Mouse (Mus musculus) lung, embryonic 14.5 days (tissue): Measurements from ENCODE around the gene Nhsl2. TPM values are rescaled to one million over a fixed set of nuclear protein-coding genes. Genes with fewer than 3 reads are reported as not detected.
"Not testable (repeated sequence)": the region's sequence is repeated elsewhere in the genome, so short reads cannot be mapped to it uniquely, and the experiment has no call there.

Experiments used
- ATAC-seq: fragments of 200-750 bp; cut with Nextera tagmentation; 2 replicates; pipeline ENCODE4 v1.8.0; 2017; ENCODE audit warnings: mild to moderate bottlenecking, moderate TSS enrichment, moderate library complexity; ENCODE audit not compliant: insufficient read depth
- DNase-seq: peaks from one replicate; pipeline ENCODE4 v3.0.0-alpha.2; 2015
- H3K27ac ChIP-seq: fragments of 300-500 bp; sonication (generic); 2 replicates; pipeline ENCODE4 v1.5.1; 2014; ENCODE audit warnings: low read depth, mild to moderate bottlenecking, moderate library complexity
- H3K27me3 ChIP-seq: fragments of 300-500 bp; sonication (generic); 2 replicates; pipeline ENCODE4 v1.6.1; 2014; ENCODE audit warnings: low read length, control low read depth; ENCODE audit not compliant: insufficient read depth
- H3K36me3 ChIP-seq: fragments of 300-500 bp; sonication (generic); 2 replicates; pipeline ENCODE4 v1.6.1; 2014; ENCODE audit warnings: control low read depth; ENCODE audit not compliant: insufficient read depth
- H3K4me1 ChIP-seq: fragments of 300-500 bp; sonication (generic); 2 replicates; pipeline ENCODE4 v1.6.1; 2014; ENCODE audit warnings: antibody characterized with exemption, control low read depth; ENCODE audit not compliant: insufficient read depth
- H3K4me2 ChIP-seq: fragments of 300-500 bp; sonication (generic); 2 replicates; pipeline ENCODE4 v1.6.1; 2014; ENCODE audit warnings: mild to moderate bottlenecking
- H3K4me3 ChIP-seq: fragments of 300-500 bp; sonication (generic); 2 replicates; pipeline ENCODE4 v1.5.1; 2014; ENCODE audit warnings: low read depth, low read length
- H3K9ac ChIP-seq: fragments of 300-500 bp; sonication (generic); 2 replicates; pipeline ENCODE4 v1.6.1; 2014
- H3K9me3 ChIP-seq: fragments of 300-500 bp; sonication (generic); 2 replicates; pipeline ENCODE4 v1.6.1; 2016; ENCODE audit warnings: low read depth, low read length, control low read depth
- CTCF ChIP-seq: IDR thresholded peaks from 2 replicates; pipeline ENCODE4 v1.5.1; 2016; ENCODE audit warnings: antibody characterized with exemption, low read depth
- WGBS: fragments of 180-500 bp; shearing (Covaris S2); extraction: QIAGEN DNeasy Blood & Tissue Kit; methylation state at CpG from one replicate; pipeline ENCODE4 v1.1.7; 2014; 5-methylcytosine and 5-hydroxymethylcytosine counted together
- polyA plus RNA-seq: library from polyadenylated mRNA; unstranded; fragments of >200 nt; fragmentation: Nextera tagmentation; extraction: Ambion mirVana; gene quantifications from 2 replicates; pipeline ENCODE4 v1.2.1, GENCODE M21; 2014

The Nhsl2 gene
- polyA plus RNA-seq, 1 experiment from 2014 or later: 8.4 TPM

DNA sequence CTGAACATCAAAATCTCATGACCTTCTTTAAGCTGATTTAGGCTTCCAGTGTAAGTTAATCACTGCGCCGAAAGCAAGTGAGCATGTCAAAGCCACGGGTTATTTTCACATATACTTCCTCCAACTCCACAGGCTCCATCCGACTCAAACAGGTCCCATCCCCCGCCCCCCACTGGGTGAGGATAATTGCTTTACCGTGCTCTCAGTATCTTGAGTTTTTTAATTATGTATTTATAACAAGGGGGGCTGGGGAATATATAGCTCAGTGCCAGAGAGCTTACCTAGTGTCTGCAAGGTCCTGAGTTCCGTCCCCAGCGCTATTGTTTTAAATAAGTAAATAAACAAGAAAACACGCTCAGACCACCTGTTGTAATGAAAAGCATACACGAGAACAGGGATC lies 231.9 kb downstream of the Nhsl2 start:
- no peaks in the 10 kb centered on the region for H3K36me3 ChIP-seq
- ATAC-seq (no peak), DNase-seq (no peak)
- WGBS: 62% methylated on average over 10 of the region's 10 CpGs
- H3K4me1 ChIP-seq: no peaks in the 10 kb centered on the region
- H3K27me3 ChIP-seq: no peaks in the 10 kb centered on the region
- no peak overlapping the region for H3K9ac ChIP-seq
- no peak overlapping the region for H3K4me2 ChIP-seq
- no peak overlapping the region for H3K4me3 ChIP-seq
- no peak overlapping the region for H3K27ac ChIP-seq
- TF ChIP-seq CTCF: no peak
- no peaks in the 10 kb centered on the region for H3K9me3 ChIP-seq

DNA sequence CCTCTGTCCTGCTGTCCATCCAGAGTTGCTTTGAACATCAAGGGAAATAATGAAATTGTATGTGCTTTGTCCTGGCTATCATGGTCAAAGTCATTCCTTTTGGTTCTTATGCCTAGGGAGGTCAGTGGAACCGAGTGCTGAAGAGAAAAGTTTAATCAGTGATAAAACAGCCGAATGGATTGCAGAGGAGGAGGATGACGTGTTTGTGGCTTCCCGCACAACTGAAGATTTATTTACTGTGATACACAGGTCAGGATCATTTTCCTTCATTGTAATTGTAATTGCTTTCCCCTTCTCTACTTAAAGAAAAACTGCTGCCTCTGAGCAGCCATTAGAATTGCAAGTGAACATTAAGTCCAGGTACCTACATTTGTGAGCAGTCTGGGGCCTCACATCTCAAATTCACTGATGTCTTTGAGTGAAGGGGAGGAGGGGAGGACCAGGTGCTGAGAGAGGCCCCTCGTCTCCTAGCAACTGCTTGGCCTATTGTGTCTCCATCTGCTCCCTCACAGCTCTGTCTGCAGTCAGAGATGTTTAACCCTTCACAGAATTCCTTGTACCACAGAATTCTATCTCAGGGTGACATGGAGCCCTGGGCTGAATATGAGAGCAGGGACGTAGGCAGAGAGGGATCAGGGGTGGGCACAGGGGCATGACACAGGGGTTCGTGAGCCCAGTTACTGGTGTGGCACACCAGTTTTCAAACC lies 232.5 kb downstream of the Nhsl2 start:
- Histone ChIP-seq H3K27ac (no peak overlapping the region), H3K27me3 (no peaks in the 10 kb centered on the region)
- ATAC-seq: 0 out of 2 replicates have a peak, but pooled peaks have one; percentile 47

GRCm38 (mm10) chrX:102082340-102082739 lies 233.2 kb downstream of the Nhsl2 start:
- no peak overlapping the region for H3K27ac ChIP-seq
- DNase-seq (no peak), ATAC-seq (no peak)
- no peaks in the 10 kb centered on the region for H3K27me3 ChIP-seq
- no peak for TF ChIP-seq CTCF
- H3K4me2 ChIP-seq: no peak overlapping the region
- no peaks in the 10 kb centered on the region for H3K36me3 ChIP-seq
- H3K9ac ChIP-seq: no peak overlapping the region
- 41% methylated on average over 5 of the region's 5 CpGs for WGBS
- H3K9me3 ChIP-seq: no peaks in the 10 kb centered on the region
- no peak overlapping the region for H3K4me3 ChIP-seq
- H3K4me1 ChIP-seq: no peaks in the 10 kb centered on the region

More for the DNA sequence above, 232.5 kb downstream of the Nhsl2 start:
- no peak overlapping the region for H3K9ac ChIP-seq
- no peak overlapping the region for H3K4me2 ChIP-seq
- H3K4me1 ChIP-seq: no peaks in the 10 kb centered on the region
- DNase-seq: no peak
- no peak for TF ChIP-seq CTCF
- no peak overlapping the region for H3K4me3 ChIP-seq
- 29% methylated on average over 7 of the region's 7 CpGs for WGBS
- H3K9me3 ChIP-seq: no peaks in the 10 kb centered on the region
- no peaks in the 10 kb centered on the region for H3K36me3 ChIP-seq

- Histone ChIP-seq H3K27ac (no peak overlapping the region), H3K4me2 (no peak overlapping the region), H3K4me3 (no peak overlapping the region), H3K36me3 (no peaks in the 10 kb centered on the region), H3K9ac (no peak overlapping the region), H3K9me3 (no peaks in the 10 kb centered on the region), H3K27me3 (no peaks in the 10 kb centered on the region), H3K4me1 (no peaks in the 10 kb centered on the region)
- DNase-seq (no peak), ATAC-seq (no peak)
- TF ChIP-seq CTCF: no peak
- 86% methylated on average over 8 of the region's 8 CpGs for WGBS
These were observed 236.7 kb downstream of the Nhsl2 start for GRCm38 (mm10) chrX:102085798-102086443.

DNA sequence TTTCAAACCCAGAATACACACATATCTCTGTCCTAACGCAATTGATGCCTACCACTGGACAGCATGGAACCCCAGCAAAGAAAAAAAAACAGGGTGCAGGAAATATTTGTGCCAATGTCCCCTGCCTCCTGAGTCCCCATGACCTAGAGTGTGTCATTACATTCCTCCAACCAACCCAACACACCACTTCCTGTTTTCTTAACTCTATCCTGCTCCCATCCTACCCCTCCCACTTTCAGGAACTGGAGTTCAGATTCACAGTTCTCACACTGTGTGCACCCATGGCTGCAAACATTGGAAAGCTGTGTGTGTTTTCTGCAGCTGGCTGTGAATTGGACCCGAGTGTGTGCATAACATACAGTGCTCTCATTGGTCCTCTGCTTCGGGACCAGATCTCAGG lies 241.4 kb downstream of the Nhsl2 start:
- H3K4me1 ChIP-seq: no peaks in the 10 kb centered on the region
- 75% methylated on average over 3 of the region's 3 CpGs for WGBS
- no peak overlapping the region for H3K9ac ChIP-seq
- no peak overlapping the region for H3K27ac ChIP-seq
- ATAC-seq: no peak
- no peak for DNase-seq
- no peaks in the 10 kb centered on the region for H3K27me3 ChIP-seq
- H3K4me3 ChIP-seq: no peak overlapping the region
- no peaks in the 10 kb centered on the region for H3K36me3 ChIP-seq
- no peaks in the 10 kb centered on the region for H3K9me3 ChIP-seq
- no peak overlapping the region for H3K4me2 ChIP-seq
- no peak for TF ChIP-seq CTCF

DNA sequence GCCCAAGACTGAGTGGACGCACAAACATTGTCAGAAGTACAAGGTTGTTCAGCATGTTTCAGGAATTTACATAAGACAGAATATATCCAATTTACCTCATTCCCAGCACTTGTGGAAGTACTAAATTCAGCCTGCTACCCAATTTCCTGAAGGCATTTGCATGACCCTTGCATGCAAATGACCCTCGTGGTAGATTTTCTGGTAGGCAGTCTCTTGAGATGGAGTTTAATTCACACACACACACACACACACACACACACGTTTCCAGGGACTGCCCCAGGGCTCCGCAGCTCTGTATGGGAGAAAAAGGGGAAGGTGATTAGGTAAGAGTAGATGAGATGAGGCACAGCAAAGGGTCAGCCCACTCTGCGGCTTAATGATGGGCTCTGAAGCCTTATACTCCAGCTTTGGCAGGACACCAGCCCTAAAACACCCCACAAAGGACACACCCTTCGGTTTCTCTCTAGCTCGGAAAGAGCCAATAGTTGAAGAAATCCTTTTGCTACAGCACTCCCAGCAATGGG lies 245.3 kb downstream of the Nhsl2 start:
- TF ChIP-seq CTCF: no peak
- Histone ChIP-seq H3K4me1 (no peaks in the 10 kb centered on the region), H3K9ac (no peak overlapping the region), H3K27me3 (no peaks in the 10 kb centered on the region), H3K9me3 (no peaks in the 10 kb centered on the region), H3K4me2 (no peak overlapping the region), H3K36me3 (no peaks in the 10 kb centered on the region), H3K4me3 (no peak overlapping the region), H3K27ac (no peak overlapping the region)
- no peak for ATAC-seq
- WGBS: 77% methylated on average over 7 of the region's 7 CpGs
- no peak for DNase-seq

DNA sequence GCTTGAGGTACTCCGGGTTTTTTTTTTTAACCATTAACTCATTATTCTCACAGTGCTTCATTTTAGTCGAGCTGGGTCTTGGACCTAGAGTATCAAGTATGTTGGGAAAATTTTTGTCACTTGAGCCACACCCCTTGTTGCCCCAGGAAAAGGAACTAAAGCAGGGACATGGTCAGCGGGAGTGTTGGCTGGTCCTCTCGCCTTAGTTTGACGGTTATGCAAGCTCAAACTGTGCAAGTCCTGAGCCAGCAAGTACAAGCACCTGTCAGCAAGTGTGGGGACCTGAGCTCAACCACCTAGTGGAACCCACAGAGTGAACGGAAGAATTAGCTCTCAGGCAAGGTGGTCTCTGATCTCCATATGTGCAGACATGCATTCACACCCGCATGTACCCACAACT lies 252.7 kb downstream of the Nhsl2 start:
- 54% methylated on average over 7 of the region's 7 CpGs for WGBS
- Histone ChIP-seq H3K9ac (no peak overlapping the region), H3K27me3 (no peaks in the 10 kb centered on the region), H3K4me2 (no peak overlapping the region), H3K36me3 (no peaks in the 10 kb centered on the region), H3K4me1 (no peaks in the 10 kb centered on the region), H3K9me3 (no peaks in the 10 kb centered on the region), H3K27ac (no peak overlapping the region), H3K4me3 (no peak overlapping the region)
- TF ChIP-seq CTCF: no peak
- ATAC-seq (no peak), DNase-seq (no peak)

DNA sequence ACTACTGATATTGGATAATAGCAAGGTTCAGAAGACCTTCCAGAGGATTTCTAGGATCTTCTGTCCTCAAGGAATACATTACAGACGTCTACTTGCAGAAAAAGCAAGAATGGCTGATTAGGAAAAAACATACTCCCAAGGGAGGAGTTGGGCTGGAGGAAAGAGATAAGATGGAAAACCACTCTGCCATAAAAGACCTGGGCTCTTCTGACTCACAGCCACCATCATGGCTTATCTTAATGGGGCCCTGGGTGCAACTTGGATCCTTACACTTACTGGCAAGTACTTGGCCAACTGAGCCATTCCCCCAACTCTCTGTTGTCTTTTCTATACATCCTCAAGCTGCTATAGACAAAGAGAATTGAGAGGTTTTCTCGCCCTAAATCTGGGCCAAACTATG lies 254.6 kb downstream of the Nhsl2 start:
- H3K27me3 ChIP-seq, H3K4me3 ChIP-seq, DNase-seq, H3K4me1 ChIP-seq, H3K9ac ChIP-seq, H3K9me3 ChIP-seq, H3K36me3 ChIP-seq, ATAC-seq, H3K27ac ChIP-seq, H3K4me2 ChIP-seq: not testable (repeated sequence)
- 56% methylated on average over 2 of the region's 2 CpGs for WGBS

GRCm38 (mm10) chrX:102109349-102109748 lies 260.2 kb downstream of the Nhsl2 start:
- not testable (repeated sequence) for DNase-seq, H3K27ac ChIP-seq, H3K27me3 ChIP-seq, H3K4me2 ChIP-seq, H3K4me3 ChIP-seq, H3K36me3 ChIP-seq, H3K4me1 ChIP-seq, H3K9me3 ChIP-seq, H3K9ac ChIP-seq, ATAC-seq
- WGBS: 60% methylated on average over 5 of the region's 5 CpGs
